Mouse (Mus musculus) B cell, adult 2 months (primary cell): Measurements from ENCODE around the gene Gm17455.

Source experiments
- DNase-seq, 2 experiments: peaks; one replicate each; pipeline ENCODE4 v3.0.0; 2022

Gene Gm17455

DNA sequence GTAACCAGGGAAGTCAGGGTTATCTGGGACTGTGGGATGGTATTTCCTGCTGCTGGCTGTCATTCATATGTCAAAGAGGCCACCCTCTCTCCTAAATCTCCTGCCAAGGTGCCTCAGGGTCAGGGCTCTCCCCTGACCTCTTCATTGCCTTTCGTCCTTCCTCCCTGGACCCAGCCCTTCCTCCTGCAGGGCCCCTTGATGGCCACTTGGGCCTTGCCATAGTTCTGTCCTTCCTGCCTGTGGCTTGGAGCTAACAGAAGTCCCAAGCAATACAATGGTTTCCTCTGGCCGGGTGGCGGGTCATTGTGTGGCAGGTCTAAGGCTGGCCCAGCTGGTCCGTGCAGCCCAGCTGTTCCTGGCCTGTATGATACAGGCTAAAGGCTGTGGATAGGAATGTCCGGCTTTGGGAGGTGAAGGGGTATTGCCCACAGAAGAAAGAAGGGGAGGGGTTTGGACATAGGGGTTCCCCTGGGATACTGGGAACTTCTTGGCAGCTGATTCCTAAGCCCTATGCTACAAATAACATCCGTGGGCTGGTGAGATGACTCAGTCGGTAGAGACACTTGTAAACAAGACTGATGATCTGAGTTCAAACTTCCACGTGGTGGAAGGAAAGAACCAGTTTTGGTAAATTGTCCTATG, 25.5 kb upstream of the Gm17455 start:
- no peak for DNase-seq

DNA sequence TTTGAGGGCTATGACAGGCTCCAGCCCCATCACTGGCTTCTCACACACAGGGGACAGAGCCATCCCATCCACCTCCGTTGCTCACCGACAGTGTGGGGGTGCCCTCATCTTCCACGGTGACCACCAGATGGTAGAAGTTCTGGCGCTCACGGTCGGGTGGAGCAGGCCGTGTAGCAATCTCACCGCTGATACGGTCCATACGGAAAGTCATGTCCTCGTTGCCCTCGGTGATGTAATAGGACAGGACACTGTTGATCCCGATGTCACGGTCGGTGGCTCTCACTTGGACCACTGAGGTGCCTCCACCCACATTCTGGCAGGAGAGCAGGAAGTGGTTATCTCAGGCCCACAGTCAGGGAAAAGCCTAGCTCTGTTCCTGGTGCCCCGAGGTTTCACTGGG, 22.8 kb upstream of the Gm17455 start:
- no peak for DNase-seq

DNA sequence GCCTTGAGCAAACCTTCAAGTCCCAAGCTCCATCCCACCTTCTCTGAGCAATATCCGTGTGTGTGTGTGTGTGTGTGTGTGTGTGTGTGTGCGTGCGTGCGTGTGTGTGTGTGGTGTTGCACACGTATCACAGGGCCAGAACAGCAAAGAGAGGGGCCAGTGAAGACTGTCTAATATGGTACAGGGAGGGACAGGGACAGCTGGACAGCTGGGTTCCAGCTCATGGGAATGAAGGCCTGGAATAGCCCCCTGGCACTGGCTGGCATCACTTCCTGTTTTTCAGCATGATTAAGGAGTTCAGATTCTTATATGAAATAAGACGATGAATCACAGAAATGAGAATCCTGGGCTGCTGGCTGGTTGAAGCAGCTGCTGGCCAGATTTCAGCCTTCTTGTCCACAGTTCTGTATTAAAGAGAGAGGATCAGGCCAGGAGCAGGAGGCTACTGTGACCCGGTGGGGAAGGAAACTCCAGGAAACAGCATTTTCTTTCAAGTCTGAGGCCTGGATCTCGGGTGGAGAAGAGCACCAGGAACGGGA, 20.0 kb upstream of the Gm17455 start:
- DNase-seq, result no peak

DNA sequence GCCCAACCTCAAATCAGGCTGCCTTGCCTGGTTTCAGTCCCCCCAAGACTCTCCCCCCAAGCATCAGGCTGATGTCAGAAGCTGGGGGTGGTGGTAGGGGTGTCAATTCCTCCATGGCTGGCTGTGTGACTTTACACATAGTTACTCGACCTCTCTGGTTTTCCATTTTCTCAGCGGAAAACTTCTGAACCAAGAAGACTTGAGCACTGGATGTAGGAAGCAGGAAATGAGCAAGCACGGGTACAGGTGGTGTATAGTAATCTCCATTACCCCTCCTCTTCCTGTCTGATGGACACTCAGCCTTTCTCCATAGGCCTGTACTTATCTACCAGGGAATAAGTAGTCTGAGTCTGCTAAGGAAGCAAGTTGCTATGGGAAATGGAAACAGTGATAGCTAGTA, 19.3 kb upstream of the Gm17455 start:
- no peak for DNase-seq

DNA sequence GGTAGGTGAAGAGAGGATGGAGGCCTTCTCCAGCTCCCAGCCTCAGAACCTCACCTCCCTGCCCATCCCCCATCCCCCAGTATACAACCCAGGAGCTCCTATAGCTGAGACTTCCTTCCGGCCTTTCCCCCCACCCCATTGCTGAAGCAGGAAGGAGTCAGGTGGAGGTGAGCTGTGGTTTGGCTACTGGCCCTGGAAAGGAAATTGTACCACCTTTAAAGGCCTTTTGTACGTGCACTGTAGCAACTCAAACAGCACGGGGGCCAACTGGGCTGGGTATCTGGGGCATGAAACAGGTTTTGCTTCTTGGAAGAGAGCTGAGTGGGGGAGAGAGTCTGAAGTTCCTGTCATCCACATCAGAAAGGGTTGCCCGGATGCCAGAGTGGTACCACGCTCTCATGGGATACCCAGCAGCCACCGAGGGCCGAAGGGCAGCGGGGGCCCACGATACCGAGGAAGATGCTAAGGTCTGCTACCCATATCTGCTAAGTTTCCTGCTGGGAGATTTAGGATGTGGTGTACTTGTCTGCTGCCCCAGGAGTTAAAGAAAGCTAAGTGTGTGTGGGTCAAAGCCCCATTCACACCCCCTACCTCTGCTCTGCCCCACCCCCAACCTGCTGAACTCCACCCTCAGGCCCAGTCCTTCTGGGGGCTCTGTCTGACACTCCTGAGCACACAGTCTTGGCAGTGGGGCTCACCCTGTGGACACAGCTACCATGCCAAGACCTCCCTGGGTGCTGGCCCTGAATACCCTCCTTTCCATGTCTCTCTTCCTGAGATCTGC, 18.2 kb upstream of the Gm17455 start:
- no peak for DNase-seq

DNA sequence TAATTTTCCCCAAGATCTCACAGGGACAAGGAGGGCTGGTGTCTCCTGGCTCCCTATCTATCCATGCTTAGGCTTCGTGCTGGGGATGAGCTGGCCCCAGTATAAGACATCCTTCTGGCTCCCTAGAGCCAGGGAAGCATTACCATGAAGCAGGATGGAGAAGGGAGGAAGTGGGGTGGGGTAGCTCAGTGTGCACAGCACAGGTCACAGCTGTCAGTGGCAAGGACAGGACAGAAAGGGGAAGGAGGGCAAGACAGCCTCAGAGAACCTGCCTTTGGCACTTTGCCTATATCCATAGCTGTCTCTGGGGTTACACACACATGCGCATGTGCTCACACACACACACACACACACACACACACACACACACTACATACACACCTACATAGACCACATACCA, 11.2 kb upstream of the Gm17455 start:
- DNase-seq, result peak; percentile 28

DNA sequence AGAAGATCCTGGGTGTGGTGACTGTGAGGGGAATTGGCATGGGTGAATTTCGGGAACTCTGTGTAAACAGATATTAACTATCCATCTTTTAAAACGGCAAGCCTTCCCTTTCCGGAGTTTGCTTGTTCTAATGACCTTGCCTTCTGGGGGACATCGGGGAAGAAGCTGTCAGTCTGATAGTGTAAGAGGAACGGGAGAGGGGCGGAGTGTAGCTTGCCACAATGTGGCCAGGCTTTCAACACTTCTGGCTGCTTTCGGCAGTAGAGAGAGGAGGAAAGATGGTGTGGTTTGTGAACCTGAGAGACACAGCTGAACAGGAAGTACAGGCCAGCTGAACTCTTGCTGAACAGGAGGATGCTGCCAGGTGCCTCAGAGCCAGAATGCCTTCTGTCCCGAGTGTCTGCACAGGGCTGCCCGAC, 10.1 kb upstream of the Gm17455 start:
- peak; percentile 45 to 46 for DNase-seq

DNA sequence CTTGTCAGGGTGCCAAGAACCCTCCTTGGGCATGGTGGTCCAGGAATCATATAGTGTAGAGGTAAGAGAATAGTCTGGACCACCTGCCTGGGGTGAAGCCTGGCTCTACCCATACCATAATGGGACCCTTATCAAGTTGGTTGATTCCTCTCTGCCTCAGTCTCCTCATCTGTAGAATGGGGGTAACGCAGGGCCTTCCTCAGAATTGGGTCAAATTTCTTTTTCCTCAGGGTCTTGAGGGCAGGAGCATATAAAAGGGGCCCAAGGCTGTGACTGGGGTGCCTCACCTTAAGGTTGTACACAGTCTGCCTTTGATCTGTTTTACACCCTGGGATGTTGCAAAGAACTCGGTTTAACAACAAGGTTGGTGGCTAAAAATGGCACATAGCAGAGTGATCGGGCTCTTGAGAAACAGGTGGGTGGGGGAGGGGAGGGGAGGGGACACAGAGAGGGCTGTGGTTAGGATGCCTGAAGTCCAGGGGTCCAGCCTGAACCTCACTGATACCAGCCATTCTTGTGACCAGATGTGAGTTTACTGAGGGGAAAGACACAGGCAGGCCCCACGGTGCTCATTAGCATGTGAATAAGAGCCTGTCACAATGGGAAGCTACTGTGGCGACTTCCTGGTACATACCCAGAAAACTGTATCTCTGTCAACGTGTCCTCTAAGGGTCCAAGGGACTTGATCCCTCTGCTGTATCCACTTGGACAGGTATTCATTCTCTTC, 9.2 kb upstream of the Gm17455 start:
- DNase-seq, result no peak

DNA sequence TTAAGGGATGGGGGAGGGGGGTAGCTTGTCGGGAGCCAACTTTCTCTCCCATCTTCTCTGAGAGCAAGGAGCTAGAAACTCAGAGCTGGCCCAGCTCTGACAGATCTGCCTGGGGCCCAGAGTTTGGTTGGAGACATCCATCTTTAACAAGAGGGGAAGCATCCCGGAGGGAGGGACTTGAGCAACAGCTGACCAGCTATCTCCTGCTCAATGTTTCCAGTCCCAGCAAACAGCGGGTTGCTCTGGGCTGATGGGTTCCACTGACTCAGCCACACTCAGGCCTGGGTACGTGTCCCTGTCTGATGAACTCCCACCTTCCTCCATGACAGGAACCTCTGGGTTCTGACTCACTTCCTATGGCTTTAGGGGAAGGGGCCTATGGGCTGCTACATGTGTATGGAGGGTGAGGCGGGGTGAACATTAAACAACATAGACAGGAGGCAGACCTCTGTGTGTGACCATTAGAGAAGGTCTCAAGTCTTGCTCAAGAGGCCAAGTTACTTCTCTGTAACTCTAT, 8.6 kb upstream of the Gm17455 start:
- DNase-seq, result no peak

DNA sequence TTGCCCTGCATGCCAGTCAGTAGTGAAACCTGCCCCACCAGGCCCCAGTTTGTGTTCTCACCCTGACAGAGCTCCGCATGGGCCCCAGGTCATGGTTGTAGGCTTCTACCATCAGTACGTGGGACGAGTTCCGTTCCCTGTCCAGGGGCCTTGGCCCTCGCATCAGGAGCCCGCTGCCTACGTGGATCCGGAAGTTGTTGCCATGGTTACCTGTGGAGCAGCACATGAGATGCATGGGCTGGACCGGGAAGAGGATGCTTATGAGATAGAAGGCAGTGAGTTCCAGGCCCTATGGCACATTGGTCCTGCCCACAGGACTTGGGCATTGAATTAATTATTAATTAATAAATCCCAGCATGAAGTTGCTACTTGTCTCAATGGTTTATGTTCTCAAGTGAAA, 7.9 kb upstream of the Gm17455 start:
- DNase-seq, result no peak

DNA sequence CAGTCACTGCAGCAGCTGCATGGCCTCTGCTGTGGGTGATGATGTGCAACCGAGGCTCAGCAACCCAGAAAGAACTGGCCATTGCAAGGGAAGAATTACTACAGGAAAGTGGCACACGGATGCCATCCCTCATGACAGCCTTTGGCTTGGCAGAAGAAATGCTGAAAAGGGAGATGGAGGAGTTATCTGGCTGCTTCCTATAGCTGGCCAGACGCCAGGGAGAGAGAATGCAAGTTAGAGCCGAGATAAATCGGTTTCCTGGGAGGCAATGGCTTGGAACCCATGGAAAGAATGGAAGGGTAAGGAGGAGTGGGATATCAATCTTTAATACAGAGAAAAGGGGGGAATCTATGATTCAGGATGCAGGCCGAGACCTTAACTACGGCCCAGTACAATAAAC, 4.6 kb upstream of the Gm17455 start:
- DNase-seq, result no peak

DNA sequence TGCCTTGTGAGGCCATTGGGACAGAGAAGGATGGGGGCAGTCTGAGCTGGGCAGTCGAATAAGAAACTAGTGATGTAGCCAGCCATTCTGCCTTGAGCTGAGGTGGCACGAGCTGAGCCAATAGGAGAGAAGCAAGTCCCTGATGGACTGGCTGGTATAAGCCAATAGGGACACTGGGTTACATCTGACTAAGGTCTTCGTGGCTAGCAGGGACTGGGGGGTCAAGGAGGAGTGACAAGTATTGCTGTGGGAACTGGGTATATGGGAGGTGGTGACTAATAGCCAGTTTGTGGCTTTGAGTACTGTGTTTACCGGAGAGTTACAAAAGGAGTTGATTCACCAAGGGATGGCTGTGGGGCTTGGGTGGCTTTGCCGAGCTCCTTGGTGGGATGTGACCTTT, 3.9 kb upstream of the Gm17455 start:
- no peak for DNase-seq

DNA sequence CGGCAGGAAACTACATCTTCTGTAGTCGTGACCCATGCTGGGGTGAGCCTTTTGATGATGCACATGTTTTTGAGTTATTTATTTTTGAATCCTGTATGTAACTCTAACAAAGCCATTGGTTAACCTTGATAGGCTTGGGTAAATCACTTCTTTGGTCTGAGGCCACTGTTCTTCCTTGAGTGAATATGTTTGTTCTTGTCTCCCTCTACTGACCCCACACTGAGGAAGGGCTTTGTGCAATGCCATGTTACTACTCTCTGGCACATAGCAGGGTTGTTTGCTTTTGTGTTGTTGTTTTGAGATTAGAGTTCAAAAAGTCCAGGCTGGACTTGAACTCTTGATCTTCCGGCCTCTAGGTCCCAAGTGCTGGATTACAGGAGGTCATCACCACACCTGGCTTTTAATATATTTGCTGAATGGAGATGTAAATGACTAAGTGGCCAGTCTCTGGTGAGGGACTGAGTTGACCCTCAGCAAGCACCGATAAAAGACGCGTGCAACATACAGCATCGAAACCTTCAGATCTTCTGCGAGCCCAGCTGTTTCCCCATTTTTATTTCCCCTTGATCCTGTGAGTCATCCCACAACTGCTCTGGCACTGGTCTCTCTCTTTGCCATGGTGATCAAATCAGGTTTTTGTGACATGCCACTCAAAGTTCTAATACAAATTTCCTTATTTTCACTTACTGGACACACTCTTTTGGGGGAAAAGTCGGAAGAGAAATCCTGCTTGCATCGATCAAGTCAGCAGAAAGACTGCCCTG, 1.3 kb upstream of the Gm17455 start:
- no peak for DNase-seq

DNA sequence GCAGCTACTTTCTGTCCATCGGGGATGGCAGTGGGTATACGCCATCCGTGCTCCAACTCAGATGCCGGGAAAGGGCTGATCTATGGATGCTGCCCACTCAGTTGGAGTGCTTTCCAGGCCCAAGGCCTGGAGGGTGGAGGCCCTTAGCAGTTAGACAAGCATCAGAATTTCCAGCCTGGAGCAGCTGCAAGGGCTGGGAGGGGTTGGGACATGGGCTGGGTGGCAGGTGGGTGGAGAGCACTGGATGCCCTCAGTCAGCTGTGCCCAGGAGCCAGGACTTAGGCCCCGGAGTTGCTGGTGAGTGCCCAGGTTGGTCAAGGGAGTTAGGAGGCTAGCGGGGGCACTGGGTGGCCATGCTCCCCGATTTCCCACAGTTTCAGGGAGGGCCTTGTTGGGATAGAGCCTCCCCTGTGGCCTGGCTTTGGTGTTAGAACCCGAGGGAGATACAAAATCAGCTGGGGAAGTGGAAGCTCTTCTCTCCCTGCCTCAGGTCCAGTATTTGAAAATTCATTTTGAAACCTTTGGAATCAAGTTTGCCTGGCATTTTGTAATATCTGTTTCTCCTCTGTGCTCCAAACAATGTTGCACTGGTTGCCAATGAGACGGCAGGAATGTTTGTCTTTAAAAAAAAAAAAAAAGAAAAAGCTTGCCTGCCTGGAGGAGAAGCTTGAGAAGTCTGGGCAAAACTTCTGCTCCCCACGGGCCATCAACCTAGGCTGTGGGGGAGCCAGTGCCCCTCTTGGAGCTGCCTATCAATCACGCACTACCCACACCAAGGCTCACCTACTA, 1.2 kb downstream of the Gm17455 start:
- DNase-seq, result no peak

DNA sequence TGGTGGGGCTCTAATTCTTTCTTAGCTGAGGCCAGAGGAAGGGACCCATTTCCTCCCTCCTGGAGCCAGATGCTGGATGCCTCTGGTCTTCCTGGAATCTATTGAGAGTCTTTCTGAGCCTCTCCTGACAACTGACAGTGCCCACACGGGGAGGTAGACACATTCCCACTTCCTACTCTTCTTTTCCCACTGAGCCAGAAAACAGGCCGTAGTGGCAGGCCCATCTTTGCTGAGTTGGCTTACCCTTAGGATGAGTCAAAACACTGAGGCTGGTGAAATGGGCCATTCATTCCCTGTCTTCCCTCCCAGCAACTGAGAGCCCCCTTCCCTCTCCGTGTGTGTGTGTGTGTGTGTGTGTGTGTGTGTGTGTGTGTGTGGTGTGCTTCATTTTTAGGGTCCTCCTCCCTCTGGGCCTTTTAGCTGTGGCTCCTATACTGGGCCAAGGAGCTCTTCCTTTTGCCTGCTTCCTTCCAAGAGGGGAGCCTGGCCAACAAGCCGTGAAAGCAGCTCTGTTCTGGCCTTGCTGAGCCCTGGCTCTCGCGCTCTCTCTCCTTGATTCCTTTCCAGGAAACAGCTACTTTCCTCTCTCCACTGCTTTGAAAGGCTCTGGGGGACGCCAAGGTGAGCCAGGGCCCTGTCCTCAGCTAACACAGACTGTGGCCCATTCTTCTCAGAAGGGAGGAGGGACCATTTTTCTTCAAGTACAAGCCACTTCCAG, 6.1 kb downstream of the Gm17455 start:
- no peak for DNase-seq

DNA sequence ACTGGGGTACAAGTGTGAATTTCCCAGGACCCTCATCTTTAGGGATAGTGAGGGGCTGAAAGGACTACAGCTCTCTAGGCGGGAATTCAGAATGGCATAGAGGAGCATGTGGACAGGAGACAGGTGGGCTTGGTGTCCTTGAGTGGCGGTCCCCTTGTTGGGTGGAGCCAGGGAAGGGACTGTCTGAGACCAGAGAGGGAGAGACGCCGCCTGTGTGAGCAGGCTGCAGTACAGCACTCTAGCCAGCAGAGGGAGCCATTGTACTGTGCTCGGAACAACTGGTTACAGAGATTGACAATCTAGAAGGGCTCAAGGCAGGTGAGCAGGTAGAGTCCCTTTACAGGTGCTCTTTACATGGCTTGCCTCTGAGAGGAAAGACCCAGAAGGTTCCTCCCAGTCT, 8.3 kb downstream of the Gm17455 start:
- DNase-seq, result peak; percentile 82 to 84

DNA sequence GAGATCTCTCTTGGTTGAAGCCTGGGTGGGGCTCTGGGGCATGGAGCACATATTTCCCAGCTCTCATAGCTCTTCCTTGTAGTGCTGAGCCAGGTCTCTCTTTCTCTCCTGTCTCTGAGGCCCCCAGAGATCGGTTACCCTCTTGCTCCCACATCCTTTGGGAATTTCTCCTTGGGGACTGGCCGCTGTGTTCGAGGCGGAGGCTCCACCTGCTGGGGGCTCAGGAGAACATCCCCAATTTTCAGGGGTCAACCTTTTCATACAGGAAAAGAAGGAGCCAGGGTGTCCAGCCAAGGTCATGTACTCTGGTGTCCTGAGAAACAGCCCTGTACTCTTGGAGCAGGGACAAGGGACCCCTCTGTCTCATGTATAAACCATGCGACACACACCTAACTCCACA, 12.3 kb downstream of the Gm17455 start:
- no peak for DNase-seq

DNA sequence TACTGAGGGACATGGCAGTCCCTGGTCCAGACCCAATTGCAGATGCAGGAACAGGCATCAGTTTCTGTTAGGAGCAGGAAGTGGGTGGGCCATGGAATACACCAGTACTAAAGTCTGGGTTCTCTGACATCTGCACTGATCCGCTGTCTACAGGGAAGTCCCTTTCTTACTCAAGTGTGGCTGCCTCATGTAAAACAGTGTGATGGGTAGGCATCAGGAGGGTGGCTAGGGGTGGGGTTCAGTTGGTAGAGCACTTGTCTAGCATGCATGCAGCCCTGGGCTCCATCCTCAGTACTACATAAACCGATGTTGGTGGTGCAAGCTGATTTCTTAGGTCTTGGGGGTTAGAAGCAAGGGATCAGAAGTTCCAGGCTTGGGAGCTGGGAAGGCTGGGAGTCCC, 14.2 kb downstream of the Gm17455 start:
- peak; percentile 67 to 75 for DNase-seq

DNA sequence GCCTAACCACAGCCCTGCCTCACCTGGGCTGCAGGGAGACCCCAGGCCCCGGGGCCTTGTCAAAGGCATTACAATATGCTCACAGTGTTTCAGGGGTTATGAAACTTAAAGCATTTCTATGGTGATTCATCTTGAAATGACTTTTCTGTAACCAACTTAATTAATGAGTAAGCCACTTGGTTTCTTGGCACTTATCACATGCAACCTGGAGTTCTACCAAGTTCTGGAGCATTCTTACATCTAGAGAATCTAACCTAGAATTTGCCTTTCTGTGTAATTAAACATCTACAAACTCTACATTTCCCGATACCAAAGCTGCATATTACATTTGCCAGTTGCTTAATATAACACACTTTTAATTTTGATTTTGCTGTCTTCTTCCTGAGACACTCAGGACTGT, 17.5 kb downstream of the Gm17455 start:
- no peak for DNase-seq

DNA sequence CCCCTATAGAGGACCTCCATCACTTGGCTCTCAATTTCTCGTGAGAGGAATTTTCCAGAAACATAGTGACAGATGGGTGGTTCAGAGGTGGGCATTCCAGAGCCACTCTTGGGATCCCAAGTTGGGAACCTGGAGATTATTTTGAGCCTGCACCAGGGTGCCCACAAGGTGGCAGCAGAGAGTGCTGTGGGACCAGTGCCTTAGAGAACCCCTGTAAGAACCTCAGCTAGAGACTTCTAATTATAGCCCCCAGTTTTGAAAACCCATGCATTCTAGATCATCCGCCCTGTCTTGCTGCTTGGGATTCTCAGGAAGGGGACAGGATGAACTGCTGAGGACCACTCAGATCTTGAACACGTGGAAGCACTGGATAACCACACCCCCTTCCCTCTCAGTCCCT, 18.6 kb downstream of the Gm17455 start:
- DNase-seq, result peak; percentile 68 to 69

DNA sequence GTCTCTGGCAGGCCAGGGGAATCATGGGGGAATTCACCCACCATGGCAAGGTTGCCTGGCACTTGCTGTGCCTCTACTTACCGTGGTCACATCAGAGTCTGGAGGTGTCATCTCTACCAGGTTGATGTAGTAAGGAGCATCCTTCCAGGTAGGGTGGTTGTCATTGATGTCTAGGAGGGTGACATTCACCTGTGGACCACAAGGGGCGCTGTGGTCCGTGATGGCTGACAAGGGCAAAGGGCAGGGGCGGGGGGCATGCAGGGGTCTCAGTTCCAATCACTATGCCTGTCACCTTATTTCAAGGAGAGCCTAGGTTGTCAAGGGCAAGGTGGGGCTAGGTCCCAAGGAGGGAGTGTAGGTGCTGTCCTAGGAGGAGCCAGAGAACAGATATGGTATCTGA, 20.1 kb downstream of the Gm17455 start:
- peak in 1 of 2 experiments; percentile 17 for DNase-seq
